Mouse (Mus musculus) lung, adult 2 months (tissue): ENCODE measurements at regions not wholly inside any gene's neighbourhood (a gene's known extent, or its start where the extent isn't known, plus 50 kb on each side); places are given as distances from the start of the nearest gene placed in this dataset.

ENCODE experiments used
- DNase-seq: peaks from one replicate; pipeline ENCODE4 v3.0.0; 2022
- H3K4me1 ChIP-seq: fragments of 200-500 bp; 2 replicates; pipeline ENCODE4 v1.6.1; 2011; ENCODE audit warnings: low read length; ENCODE audit not compliant: control insufficient read depth, insufficient read depth
- H3K4me3 ChIP-seq: fragments of 200-500 bp; replicated peaks from 2 replicates; pipeline ENCODE3; 2011; ENCODE audit warnings: low read depth, mild to moderate bottlenecking, control low read depth, low read length; ENCODE audit errors: extremely low read depth
- CTCF ChIP-seq: fragments of 200-500 bp; IDR thresholded peaks from 2 replicates; pipeline ENCODE4 v1.5.1; 2011; ENCODE audit warnings: mild to moderate bottlenecking, low read length, control low read depth; ENCODE audit not compliant: insufficient read depth
- POLR2A ChIP-seq: fragments of 200-500 bp; IDR thresholded peaks from 2 replicates; pipeline ENCODE4 v1.6.1; 2011; ENCODE audit warnings: low read depth, mild to moderate bottlenecking, control low read depth, low read length, borderline replicate concordance; ENCODE audit errors: extremely low read depth
- WGBS: fragments of 180-500 bp; shearing (Covaris S2); methylation state at CpG from one replicate; pipeline ENCODE4 v1.1.7; 2018; 5-methylcytosine and 5-hydroxymethylcytosine counted together

- WGBS, result 61% methylated on average over 4 of the region's 4 CpGs
- TF ChIP-seq CTCF (no peak), POLR2A (no peak)
- H3K4me1 ChIP-seq, result no peaks in the 10 kb centered on the region
- no peak overlapping the region for H3K4me3 ChIP-seq
- DNase-seq, result no peak
Observed at GRCm38 (mm10) chr11:8377301-8377700, 287.0 kb downstream of the Tns3 start.

GRCm38 (mm10) chr11:8365545-8365944 lies 298.8 kb downstream of the Tns3 start:
- WGBS, result 81% methylated on average over 1 of the region's 1 CpGs

GRCm38 (mm10) chr11:8364703-8365433 lies 299.5 kb downstream of the Tns3 start:
- Histone ChIP-seq H3K4me1 (no peaks in the 10 kb centered on the region), H3K4me3 (no peak overlapping the region)
- WGBS, result 71% methylated on average over 9 of the region's 9 CpGs
- TF ChIP-seq CTCF, result no peak
- no peak for TF ChIP-seq POLR2A
- no peak for DNase-seq

More at GRCm38 (mm10) chr11:8365545-8365944, 298.8 kb downstream of the Tns3 start:
- no peak overlapping the region for H3K4me3 ChIP-seq
- no peak for DNase-seq
- TF ChIP-seq POLR2A (no peak), CTCF (no peak)
- no peaks in the 10 kb centered on the region for H3K4me1 ChIP-seq

GRCm38 (mm10) chr11:8344938-8345337 lies 319.4 kb downstream of the Tns3 start:
- 67% methylated on average over 14 of the region's 14 CpGs for WGBS

GRCm38 (mm10) chr11:8302347-8303188 lies 361.8 kb downstream of the Tns3 start:
- Histone ChIP-seq H3K4me3 (no peak overlapping the region), H3K4me1 (no peaks in the 10 kb centered on the region)
- peak; percentile 24 for DNase-seq
- TF ChIP-seq POLR2A, result no peak
- TF ChIP-seq CTCF, result peak; percentile 45
- 41% methylated on average over 14 of the region's 14 CpGs for WGBS

More at GRCm38 (mm10) chr11:8344938-8345337, 319.4 kb downstream of the Tns3 start:
- peak; percentile 54 for DNase-seq
- Histone ChIP-seq H3K4me1 (no peaks in the 10 kb centered on the region), H3K4me3 (no peak overlapping the region)
- no peak for TF ChIP-seq POLR2A

- TF ChIP-seq CTCF (no peak), POLR2A (no peak)
- no peak for DNase-seq
- Histone ChIP-seq H3K4me1 (no peaks in the 10 kb centered on the region), H3K4me3 (no peak overlapping the region)
- 61% methylated on average over 5 of the region's 5 CpGs for WGBS
Observed at GRCm38 (mm10) chr11:8297462-8297861, 366.9 kb downstream of the Tns3 start.

- DNase-seq, result no peak
Observed at GRCm38 (mm10) chr11:8293322-8294014, 370.9 kb downstream of the Tns3 start.

GRCm38 (mm10) chr11:8285271-8285670 lies 379.1 kb downstream of the Tns3 start:
- Histone ChIP-seq H3K4me1 (peaks cover 3% of the 10 kb centered on the region), H3K4me3 (no peak overlapping the region)
- 48% methylated on average over 1 of the region's 1 CpGs for WGBS
- TF ChIP-seq POLR2A (no peak), CTCF (no peak)
- no peak for DNase-seq

More at GRCm38 (mm10) chr11:8293322-8294014, 370.9 kb downstream of the Tns3 start:
- H3K4me3 ChIP-seq, result no peak overlapping the region
- WGBS, result 59% methylated on average over 6 of the region's 6 CpGs
- TF ChIP-seq POLR2A, result no peak
- no peak for TF ChIP-seq CTCF
- no peaks in the 10 kb centered on the region for H3K4me1 ChIP-seq

GRCm38 (mm10) chr11:8275203-8275602 lies 389.1 kb downstream of the Tns3 start:
- TF ChIP-seq CTCF, result no peak
- TF ChIP-seq POLR2A, result no peak
- no peak for DNase-seq
- Histone ChIP-seq H3K4me1 (no peaks in the 10 kb centered on the region), H3K4me3 (no peak overlapping the region)
- 45% methylated on average over 4 of the region's 4 CpGs for WGBS
